Mouse (Mus musculus) C2C12 (cell line): Measurements from ENCODE around the gene Gm14548. TPM values are rescaled to one million over a fixed set of nuclear protein-coding genes. Genes with fewer than 3 reads are reported as not detected.
"Not testable (repeated sequence)": the region's sequence is repeated elsewhere in the genome, so short reads cannot be mapped to it uniquely, and the experiment has no call there.

ENCODE experiments used
- H3K27me3 ChIP-seq: one replicate; pipeline ENCODE4 v1.6.1; 2011; ENCODE audit not compliant: control insufficient read depth, insufficient read depth, insufficient read length
- H3K36me3 ChIP-seq: one replicate; pipeline ENCODE4 v1.6.1; 2011; ENCODE audit not compliant: control insufficient read depth, insufficient read depth
- H3K4me3 ChIP-seq: one replicate; pipeline ENCODE4 v1.5.1; 2011; ENCODE audit warnings: mild to moderate bottlenecking, control low read depth; ENCODE audit not compliant: poor library complexity, insufficient read depth, severe bottlenecking
- H3K79me2 ChIP-seq: one replicate; pipeline ENCODE4 v1.6.1; 2011; ENCODE audit not compliant: control insufficient read depth, insufficient read depth
- H3K79me3 ChIP-seq: one replicate; pipeline ENCODE4 v1.6.1; 2011; ENCODE audit warnings: low read depth, control low read depth
- H3ac ChIP-seq: one replicate; pipeline ENCODE3; 2011; ENCODE audit warnings: low read depth; ENCODE audit not compliant: control insufficient read depth, insufficient read length
- CEBPB ChIP-seq: IDR thresholded peaks from one replicate; pipeline ENCODE4 v1.6.1; 2011; ENCODE audit warnings: low read depth, mild to moderate bottlenecking, control low read depth, moderate library complexity
- CTCF ChIP-seq: IDR thresholded peaks from one replicate; pipeline ENCODE4 v1.5.1; 2011; ENCODE audit not compliant: control insufficient read depth, insufficient read depth, insufficient read length
- FOSL1 ChIP-seq: IDR thresholded peaks from one replicate; pipeline ENCODE4 v1.8.0; 2011; ENCODE audit warnings: mild to moderate bottlenecking, low read length; ENCODE audit not compliant: poor library complexity, insufficient read depth, severe bottlenecking
- MAX ChIP-seq: IDR thresholded peaks from one replicate; pipeline ENCODE4 v1.6.1; 2011; ENCODE audit warnings: mild to moderate bottlenecking, control low read depth
- MYOD1 ChIP-seq: IDR thresholded peaks from one replicate; pipeline ENCODE4 v1.6.1; 2011; ENCODE audit warnings: low read depth; ENCODE audit not compliant: control insufficient read depth, insufficient read length
- MYOG ChIP-seq: IDR thresholded peaks from one replicate; pipeline ENCODE4 v1.6.1; 2011; ENCODE audit not compliant: control insufficient read depth, insufficient read length; ENCODE audit errors: extremely low read depth
- USF1 ChIP-seq: IDR thresholded peaks from one replicate; pipeline ENCODE4 v1.6.1; 2011; ENCODE audit warnings: low read depth, mild to moderate bottlenecking, control low read depth, moderate library complexity
- long read RNA-seq, 2 experiments: library from polyadenylated mRNA; unstranded; transcript quantifications; one replicate each; pipeline ENCODE4 v2.0.0; 2019 to 2020
- polyA plus RNA-seq: library from polyadenylated mRNA; unstranded; fragments of >200 nt; fragmentation: generic; extraction: Trizol; gene quantifications from one replicate; pipeline ENCODE4 v1.2.1, GENCODE M21; 2012; ENCODE audit warnings: missing spikeins

Gene Gm14548
- not detected for polyA plus RNA-seq
- long read RNA-seq, experiment 1 = 0 reads
- long read RNA-seq, experiment 2 = 0 reads

DNA sequence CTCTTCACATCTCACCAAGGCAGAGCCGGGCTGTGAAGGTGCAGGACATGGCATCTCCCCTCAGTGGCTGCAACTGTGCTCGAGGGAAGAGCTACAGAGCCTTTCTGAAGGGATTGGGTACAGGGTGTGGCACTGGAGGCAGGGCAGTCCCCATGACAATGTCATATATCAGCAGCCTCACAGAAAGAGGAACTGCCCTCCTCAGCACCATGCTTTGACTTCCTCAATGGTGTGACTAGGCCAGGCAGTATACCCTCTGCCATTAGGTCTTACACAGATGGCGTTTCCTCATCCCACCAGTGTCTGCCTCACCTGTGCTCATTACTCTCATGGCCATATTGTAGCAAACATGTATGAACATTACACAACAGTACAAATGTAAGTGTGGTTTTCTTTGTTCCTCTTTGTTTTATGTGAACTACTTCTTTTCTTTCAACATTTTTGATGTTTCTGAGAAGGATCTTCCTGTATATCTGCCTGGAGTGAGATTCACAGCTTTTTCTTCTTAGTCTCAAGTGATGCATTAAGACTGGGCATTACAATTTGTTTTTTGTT is at the start of gene Gm14548:
Gene Gm14548 (minus strand): TSS at position 85 of the 555 bp plus-strand sequence.
- not testable (repeated sequence) for H3K36me3 ChIP-seq, H3K27me3 ChIP-seq, H3K79me3 ChIP-seq, H3ac ChIP-seq, H3K4me3 ChIP-seq, H3K79me2 ChIP-seq

DNA sequence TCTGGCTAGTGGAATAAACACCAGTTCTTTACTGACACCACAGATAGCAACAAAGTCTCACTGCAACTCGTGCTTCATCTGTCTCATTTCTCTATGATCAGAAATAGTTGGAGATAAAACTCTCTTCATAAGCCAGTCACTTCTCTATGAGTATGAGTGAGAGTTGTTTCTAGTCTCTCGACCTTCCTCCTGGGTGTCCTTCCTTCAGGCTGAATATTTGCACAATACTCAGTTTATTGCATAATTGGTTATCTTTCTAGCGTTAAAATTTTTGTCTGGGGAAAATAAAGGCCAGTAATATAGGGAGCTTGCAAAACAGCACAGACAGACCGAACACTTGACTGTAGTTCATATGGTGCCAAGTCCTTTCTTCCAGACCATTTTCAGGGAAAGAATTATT is 48.2 kb upstream of the Gm14548 start:
- Histone ChIP-seq H3K4me3 (no peak overlapping the region), H3K79me3 (no peaks in the 10 kb centered on the region), H3K36me3 (no peaks in the 10 kb centered on the region), H3K79me2 (no peaks in the 10 kb centered on the region), H3ac (no peak overlapping the region), H3K27me3 (no peaks in the 10 kb centered on the region)
- TF ChIP-seq FOSL1 = no peak
- TF ChIP-seq USF1 = no peak
- TF ChIP-seq MYOG = no peak
- TF ChIP-seq MAX = no peak
- no peak for TF ChIP-seq CTCF
- TF ChIP-seq MYOD1 = no peak
- no peak for TF ChIP-seq CEBPB

DNA sequence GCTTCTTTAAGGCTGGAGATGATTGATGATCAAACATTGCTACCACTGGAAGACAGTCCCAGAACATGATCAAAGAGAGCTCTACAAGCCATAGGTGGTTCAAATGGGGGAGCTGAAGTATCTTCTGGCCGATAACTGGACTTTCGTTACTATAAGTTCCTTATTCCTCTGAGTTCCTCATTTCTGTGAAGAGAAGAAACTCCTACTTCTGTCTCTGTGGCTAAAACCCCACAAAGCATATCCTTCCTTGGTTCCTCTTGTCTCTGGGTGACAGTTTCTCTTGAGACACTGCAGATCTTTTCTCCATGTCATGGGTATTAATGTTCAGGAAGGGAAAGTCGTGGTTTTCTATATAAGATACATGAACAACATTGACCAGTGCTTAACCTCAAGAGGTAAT is 43.0 kb upstream of the Gm14548 start:
- Histone ChIP-seq H3K4me3 (no peak overlapping the region), H3K36me3 (no peaks in the 10 kb centered on the region), H3ac (no peak overlapping the region), H3K79me3 (no peaks in the 10 kb centered on the region), H3K27me3 (no peaks in the 10 kb centered on the region), H3K79me2 (no peaks in the 10 kb centered on the region)
- no peak for TF ChIP-seq MAX

DNA sequence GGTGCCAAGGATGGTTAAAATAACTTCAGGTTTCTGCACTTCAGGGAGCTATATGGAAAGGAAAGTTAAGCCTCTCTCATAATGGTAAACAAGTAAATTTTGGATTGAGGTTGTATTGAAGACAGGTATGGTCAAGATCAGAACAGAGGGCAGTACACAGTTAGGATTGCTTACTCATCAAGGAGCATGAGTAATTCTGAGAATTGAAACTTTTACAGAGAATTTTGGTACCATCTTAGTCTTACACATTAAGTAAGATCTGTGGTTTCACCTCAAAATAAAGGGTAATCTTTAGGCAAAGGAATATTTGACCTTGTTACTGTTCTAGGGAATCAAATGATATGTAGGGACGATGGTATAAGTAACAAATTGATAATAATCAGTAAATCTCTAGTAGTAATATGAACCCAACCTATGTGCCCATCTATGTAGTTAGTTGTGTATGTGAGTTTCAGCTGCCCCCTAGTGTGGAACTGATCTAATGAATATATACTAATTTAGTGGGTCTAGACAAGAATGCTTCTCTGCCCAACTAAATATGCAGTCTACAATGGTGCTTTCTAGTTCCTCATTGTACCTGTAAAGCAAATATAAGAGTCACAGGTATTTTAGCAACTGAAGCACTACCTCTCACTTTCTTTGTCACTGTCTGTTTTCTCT is 42.1 kb upstream of the Gm14548 start:
- Histone ChIP-seq H3K4me3 (no peak overlapping the region), H3K36me3 (no peaks in the 10 kb centered on the region), H3K79me3 (no peaks in the 10 kb centered on the region), H3ac (no peak overlapping the region), H3K79me2 (no peaks in the 10 kb centered on the region), H3K27me3 (no peaks in the 10 kb centered on the region)
- TF ChIP-seq USF1 (no peak), MYOD1 (no peak), FOSL1 (no peak), MYOG (no peak), CTCF (no peak), MAX (no peak), CEBPB (no peak)

DNA sequence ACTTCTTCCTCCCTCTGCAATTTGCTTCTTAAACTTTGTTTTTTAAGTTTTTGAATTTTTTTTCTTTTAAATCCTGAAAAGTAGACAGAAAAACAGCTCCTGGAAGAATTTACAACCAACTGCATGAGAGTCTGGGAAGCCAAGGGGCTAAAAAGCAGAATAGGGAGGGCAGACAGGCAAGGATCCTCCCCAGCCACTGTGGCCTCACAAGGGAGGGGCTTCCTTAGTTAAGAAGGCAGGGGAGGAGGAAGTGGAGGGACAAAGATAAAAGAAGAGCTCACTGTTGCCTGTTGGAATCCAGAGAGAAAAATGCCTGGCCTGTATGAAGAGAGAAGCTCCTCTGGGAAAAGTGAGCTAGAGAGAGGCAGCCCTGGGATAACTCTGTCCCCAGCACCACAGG is 37.6 kb upstream of the Gm14548 start:
- not testable (repeated sequence) for H3ac ChIP-seq, H3K79me3 ChIP-seq, H3K36me3 ChIP-seq, H3K79me2 ChIP-seq, H3K27me3 ChIP-seq, H3K4me3 ChIP-seq

DNA sequence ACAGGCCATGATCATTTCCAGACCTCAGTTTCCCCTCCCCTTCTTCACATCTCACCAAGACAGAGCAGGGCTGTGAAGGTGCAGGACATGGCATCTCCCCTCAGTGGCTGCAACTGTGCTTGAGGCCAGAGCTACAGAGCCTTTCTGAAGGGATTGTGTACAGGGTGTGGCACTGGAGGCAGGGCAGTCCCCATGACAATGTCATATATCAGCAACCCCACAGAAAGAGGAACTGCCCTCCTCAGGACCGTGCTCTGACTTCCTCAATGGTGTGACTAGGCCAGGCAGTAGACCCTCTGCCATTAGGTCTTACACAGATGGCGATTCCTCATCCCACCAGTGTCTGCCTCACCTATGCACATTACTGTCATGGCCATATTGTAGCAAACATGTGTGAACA is 17.5 kb upstream of the Gm14548 start, which contains the start of gene Lilra6:
Gene Lilra6 (minus strand): TSS at position 117 of the 400 bp plus-strand sequence.
- not testable (repeated sequence) for H3K36me3 ChIP-seq, H3K4me3 ChIP-seq, H3ac ChIP-seq, H3K27me3 ChIP-seq, H3K79me3 ChIP-seq, H3K79me2 ChIP-seq

DNA sequence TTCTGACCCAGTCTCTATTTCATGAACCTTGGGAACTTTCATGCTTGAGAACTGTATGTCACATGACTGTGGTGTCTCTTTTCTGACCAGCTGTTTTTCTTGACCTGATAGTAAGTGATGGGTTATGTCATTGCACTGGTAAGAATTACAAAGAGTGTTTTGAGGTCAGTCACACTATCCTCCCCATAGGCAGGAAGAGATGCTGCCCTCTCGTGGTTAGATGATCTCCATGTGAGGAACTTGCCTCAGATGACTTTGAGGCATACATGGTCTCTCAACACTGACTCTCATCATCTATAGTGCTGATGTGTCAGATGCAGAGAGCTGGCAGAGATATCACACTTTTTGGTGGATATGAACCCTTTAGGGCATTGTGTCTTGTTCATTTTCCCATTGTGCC is 5.8 kb upstream of the Gm14548 start:
- no peak overlapping the region for H3ac ChIP-seq
- no peaks in the 10 kb centered on the region for H3K36me3 ChIP-seq
- TF ChIP-seq FOSL1 = no peak
- no peak for TF ChIP-seq CEBPB
- no peak for TF ChIP-seq CTCF
- TF ChIP-seq MAX = no peak
- no peak for TF ChIP-seq MYOD1
- TF ChIP-seq MYOG = no peak
- no peak for TF ChIP-seq USF1
- H3K79me2 ChIP-seq = no peaks in the 10 kb centered on the region
- H3K27me3 ChIP-seq = no peaks in the 10 kb centered on the region
- H3K79me3 ChIP-seq = no peaks in the 10 kb centered on the region
- H3K4me3 ChIP-seq = no peak overlapping the region

DNA sequence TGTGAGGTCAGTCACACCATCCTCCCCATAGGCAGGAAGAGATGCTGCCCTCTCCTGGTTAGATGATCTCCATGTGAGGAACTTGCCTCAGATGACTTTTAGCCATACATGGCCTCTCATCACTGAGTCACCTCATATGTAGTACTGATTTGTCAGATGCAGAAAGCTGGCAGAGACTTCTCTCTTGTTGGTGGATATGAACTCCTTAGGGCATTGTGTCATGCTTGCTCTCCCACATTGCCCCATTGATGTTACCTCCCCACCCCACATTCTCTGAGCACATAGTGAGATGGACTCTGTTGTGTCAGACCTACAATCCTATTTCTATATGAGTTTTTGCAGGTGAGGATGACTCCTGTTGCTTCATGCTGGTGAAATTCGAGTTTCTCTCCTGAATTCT is 22.9 kb downstream of the Gm14548 start:
- H3K79me3 ChIP-seq = not testable (repeated sequence)

DNA sequence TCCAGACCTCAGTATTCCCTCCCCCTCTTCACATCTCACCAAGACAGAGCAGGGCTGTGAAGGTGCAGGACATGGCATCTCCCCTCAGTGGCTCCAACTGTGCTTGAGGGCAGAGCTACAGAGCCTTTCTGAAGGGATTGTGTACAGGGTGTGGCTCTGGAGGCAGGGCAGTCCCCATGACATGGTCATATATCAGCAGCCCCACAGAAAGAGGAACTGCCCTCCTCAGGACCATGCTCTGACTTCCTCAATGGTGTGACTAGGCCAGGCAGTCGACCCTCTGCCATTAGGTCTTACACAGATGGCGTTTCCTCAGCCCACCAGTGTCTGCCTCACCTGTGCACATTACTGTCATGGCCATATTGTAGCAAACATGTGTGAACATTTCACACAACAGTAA is 53.0 kb downstream of the Gm14548 start, which contains the start of gene Pira2:
Gene Pira2 (minus strand): TSS at position 101 of the 400 bp plus-strand sequence.
- H3K79me3 ChIP-seq, H3ac ChIP-seq, H3K79me2 ChIP-seq, H3K4me3 ChIP-seq, H3K36me3 ChIP-seq, H3K27me3 ChIP-seq: not testable (repeated sequence)

More for the DNA sequence above, 22.9 kb downstream of the Gm14548 start:
- H3K36me3 ChIP-seq, H3ac ChIP-seq, H3K27me3 ChIP-seq, H3K4me3 ChIP-seq, H3K79me2 ChIP-seq: not testable (repeated sequence)
